Mouse (Mus musculus) MEL (cell line): ENCODE measurements around the gene Stac2. TPM values are rescaled to one million over a fixed set of nuclear protein-coding genes. Genes with fewer than 3 reads are reported as not detected.

Source experiments
- DNase-seq: peaks from one replicate; pipeline ENCODE4 v3.0.0; 2011; ENCODE audit warnings: low read depth, low spot score
- H3K27ac ChIP-seq: 2 replicates; pipeline ENCODE4 v1.5.1; 2012; ENCODE audit warnings: low read depth, mild to moderate bottlenecking, control low read depth, low read length, moderate library complexity; ENCODE audit not compliant: control insufficient read depth
- H3K27me3 ChIP-seq, 2 experiments: fragments of 150-350 bp in 1 of 2; sonication (generic) in 1 of 2; 2 replicates each; pipeline ENCODE4 v1.6.1; 2012; ENCODE audit warnings: low read length in 2 of 2, mild to moderate bottlenecking in 2 of 2, improper control_type of control experiment in 1 of 2, moderate library complexity in 1 of 2; ENCODE audit not compliant: insufficient read depth in 2 of 2, control insufficient read depth in 1 of 2
- H3K36me3 ChIP-seq, 2 experiments: 2 replicates each; pipeline ENCODE4 v1.6.1; 2012 to 2014; ENCODE audit warnings: low read length in 2 of 2, improper control_type of control experiment in 1 of 2, inconsistent platforms in 1 of 2, mild to moderate bottlenecking in 1 of 2; ENCODE audit not compliant: insufficient read depth in 2 of 2, control insufficient read depth in 1 of 2
- H3K4me1 ChIP-seq, 2 experiments: fragments of 150-350 bp in 1 of 2; sonication (generic) in 1 of 2; 2 replicates each; pipeline ENCODE4 v1.6.1; 2012; ENCODE audit warnings: low read length in 2 of 2, improper control_type of control experiment in 1 of 2, mild to moderate bottlenecking in 1 of 2; ENCODE audit not compliant: insufficient read depth in 2 of 2, control insufficient read depth in 1 of 2
- H3K4me3 ChIP-seq, 2 experiments: fragments of 150-350 bp in 1 of 2; sonication (generic) in 1 of 2; 2 replicates each; pipeline ENCODE4 v1.5.1; 2012; ENCODE audit warnings: low read depth in 2 of 2, low read length in 2 of 2, mild to moderate bottlenecking in 2 of 2, moderate library complexity in 2 of 2, control low read depth in 1 of 2, improper control_type of control experiment in 1 of 2; ENCODE audit not compliant: control insufficient read depth in 1 of 2, insufficient read depth in 1 of 2
- H3K79me2 ChIP-seq: 2 replicates; pipeline ENCODE4 v1.6.1; 2012; ENCODE audit warnings: mild to moderate bottlenecking, low read length, moderate library complexity; ENCODE audit not compliant: control insufficient read depth, poor library complexity, insufficient read depth
- H3K9ac ChIP-seq: 2 replicates; pipeline ENCODE4 v1.6.1; 2012; ENCODE audit warnings: low read depth, mild to moderate bottlenecking, control low read depth, low read length, moderate library complexity; ENCODE audit not compliant: control insufficient read depth, poor library complexity, severe bottlenecking
- H3K9me3 ChIP-seq: fragments of 150-350 bp; sonication (generic); replicated peaks from 2 replicates; pipeline ENCODE4 v1.6.1; 2012; ENCODE audit warnings: mild to moderate bottlenecking, low read length, improper control_type of control experiment, moderate library complexity; ENCODE audit not compliant: insufficient read depth
- CHD1 ChIP-seq: IDR thresholded peaks from 2 replicates; pipeline ENCODE4 v1.6.1; 2012; ENCODE audit warnings: low read depth, mild to moderate bottlenecking, inconsistent platforms, low read length, improper control_type of control experiment
- CHD2 ChIP-seq: IDR thresholded peaks from 2 replicates; pipeline ENCODE4 v1.6.1; 2011; ENCODE audit warnings: low read length, improper control_type of control experiment
- E2F4 ChIP-seq: IDR thresholded peaks from 2 replicates; pipeline ENCODE4 v1.6.1; 2011; ENCODE audit warnings: low read depth, low read length, improper control_type of control experiment, borderline replicate concordance
- ELF1 ChIP-seq: IDR thresholded peaks from 2 replicates; pipeline ENCODE4 v1.6.1; 2014; ENCODE audit warnings: low read depth, mild to moderate bottlenecking, inconsistent platforms, low read length, improper control_type of control experiment, moderate library complexity
- HCFC1 ChIP-seq: IDR thresholded peaks from 2 replicates; pipeline ENCODE4 v1.6.1; 2012; ENCODE audit warnings: low read depth, mild to moderate bottlenecking, inconsistent platforms, low read length, improper control_type of control experiment, moderate library complexity
- JUND ChIP-seq: IDR thresholded peaks from 2 replicates; pipeline ENCODE4 v1.6.1; 2011; ENCODE audit warnings: low read depth, mild to moderate bottlenecking, improper control_type of control experiment, low read length
- KAT2A ChIP-seq: conservative IDR thresholded peaks from 2 replicates; pipeline ENCODE4 v1.6.1; 2012; ENCODE audit warnings: low read depth, low read length, improper control_type of control experiment, inconsistent platforms
- MAFK ChIP-seq: IDR thresholded peaks from 2 replicates; pipeline ENCODE4 v1.6.1; 2011; ENCODE audit warnings: low read depth, mild to moderate bottlenecking, low read length, improper control_type of control experiment, borderline replicate concordance
- MEF2A ChIP-seq: IDR thresholded peaks from 2 replicates; pipeline ENCODE4 v1.6.1; 2014; ENCODE audit warnings: low read depth, mild to moderate bottlenecking, inconsistent platforms, low read length, improper control_type of control experiment; ENCODE audit not compliant: poor library complexity, insufficient replicate concordance, severe bottlenecking; ENCODE audit errors: extremely low read depth
- MXI1 ChIP-seq: IDR thresholded peaks from 2 replicates; pipeline ENCODE4 v1.6.1; 2011; ENCODE audit warnings: mild to moderate bottlenecking, low read depth, low read length, improper control_type of control experiment
- MYB ChIP-seq: IDR thresholded peaks from 2 replicates; pipeline ENCODE4 v1.6.1; 2011; ENCODE audit warnings: mild to moderate bottlenecking, low read depth, low read length, improper control_type of control experiment
- NRF1 ChIP-seq: IDR thresholded peaks from 2 replicates; pipeline ENCODE4 v1.6.1; 2014; ENCODE audit warnings: low read depth, mild to moderate bottlenecking, inconsistent platforms, low read length, improper control_type of control experiment, moderate library complexity; ENCODE audit not compliant: poor library complexity, insufficient read depth, severe bottlenecking
- POLR2A ChIP-seq, 2 experiments: IDR thresholded peaks; 2 replicates each; pipeline ENCODE4 v1.6.1; 2011 to 2012; ENCODE audit warnings: low read length in 2 of 2, mild to moderate bottlenecking in 2 of 2, control low read depth in 1 of 2, improper control_type of control experiment in 1 of 2, low read depth in 1 of 2, moderate library complexity in 1 of 2; ENCODE audit not compliant: control insufficient read depth in 1 of 2, insufficient read depth in 1 of 2, poor library complexity in 1 of 2
- POLR2AphosphoS2 ChIP-seq: IDR thresholded peaks from 2 replicates; pipeline ENCODE4 v1.6.1; 2011; ENCODE audit warnings: low read length, improper control_type of control experiment
- POLR2AphosphoS5 ChIP-seq: IDR thresholded peaks from 2 replicates; pipeline ENCODE4 v1.6.1; 2012; ENCODE audit warnings: low read depth, borderline replicate concordance, mild to moderate bottlenecking, inconsistent platforms, low read length, moderate library complexity, mixed read lengths
- RAD21 ChIP-seq: IDR thresholded peaks from 2 replicates; pipeline ENCODE4 v1.6.1; 2011; ENCODE audit warnings: mild to moderate bottlenecking, low read depth, low read length, improper control_type of control experiment
- SIN3A ChIP-seq: IDR thresholded peaks from 2 replicates; pipeline ENCODE4 v1.6.1; 2012; ENCODE audit warnings: low read length, improper control_type of control experiment, inconsistent platforms
- TBP ChIP-seq: IDR thresholded peaks from 2 replicates; pipeline ENCODE4 v1.8.0; 2011; ENCODE audit warnings: low read depth, low read length, improper control_type of control experiment
- TCF12 ChIP-seq: IDR thresholded peaks from 2 replicates; pipeline ENCODE4 v1.6.1; 2014; ENCODE audit warnings: low read depth, mild to moderate bottlenecking, inconsistent platforms, low read length, improper control_type of control experiment, moderate library complexity
- ZMIZ1 ChIP-seq: IDR thresholded peaks from 2 replicates; pipeline ENCODE4 v1.6.1; 2012; ENCODE audit warnings: low read depth, mild to moderate bottlenecking, inconsistent platforms, low read length, improper control_type of control experiment, moderate library complexity
- ZNF384 ChIP-seq: IDR thresholded peaks from 2 replicates; pipeline ENCODE4 v1.6.1; 2012; ENCODE audit warnings: low read depth, mild to moderate bottlenecking, inconsistent platforms, low read length, improper control_type of control experiment
- polyA plus RNA-seq, 2 experiments: library from polyadenylated mRNA; stranded (reverse) in 1 of 2; unstranded in 1 of 2; fragments of >175 nt in 1 of 2; fragments of >200 nt in 1 of 2; gene quantifications; 2 replicates each; pipeline versions ENCODE4 v1.2.1 to v1.2.4; 2012; ENCODE audit warnings: low replicate concordance in 2 of 2, low read depth in 1 of 2; ENCODE audit not compliant: insufficient read length in 2 of 2, insufficient read depth in 1 of 2, missing spikeins in 1 of 2
- total RNA-seq: library from RNA; depleted of rRNA; stranded (reverse); fragments of 300-350 nt; gene quantifications from 2 replicates; pipeline ENCODE4 v1.2.3, GENCODE M21; 2012

The Stac2 gene
- total and polyA plus RNA-seq, 3 experiments = 0.04 TPM; not detected in 2

DNA sequence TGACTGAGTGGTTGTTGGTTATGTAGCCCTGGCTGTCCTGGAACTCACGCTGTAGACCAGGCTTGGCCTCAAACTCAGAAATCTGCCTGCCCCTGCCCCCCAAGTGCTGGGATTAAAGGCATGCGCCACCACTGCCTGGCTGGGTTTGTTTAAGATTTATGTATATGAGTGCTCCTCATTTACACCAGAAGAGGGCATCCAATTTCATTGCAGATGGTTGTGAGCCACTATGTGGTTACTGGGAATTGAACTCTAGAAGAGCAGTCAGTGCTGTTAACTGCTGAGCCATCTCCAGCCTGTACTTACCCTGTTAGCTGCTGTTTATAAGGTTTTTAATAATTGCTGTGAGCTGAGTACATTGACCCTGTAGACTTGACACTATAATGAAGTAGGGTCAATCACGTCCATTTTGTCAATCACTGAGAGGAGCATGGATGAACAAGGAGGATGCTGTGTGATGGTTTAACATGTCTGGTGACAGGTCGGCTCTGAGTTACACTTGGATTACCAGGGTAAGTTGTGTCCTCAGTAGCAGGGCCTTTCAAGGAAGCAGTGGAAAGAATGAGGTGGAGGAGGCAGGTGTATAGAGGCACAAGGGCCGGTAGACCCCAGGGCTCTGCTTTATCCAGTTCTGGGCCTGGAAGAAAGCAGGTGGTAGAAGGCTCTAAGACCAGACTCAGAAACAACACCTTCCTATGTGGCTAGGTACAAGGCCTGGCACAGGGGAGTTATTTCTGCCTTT, 22.4 kb downstream of the Stac2 start (continued):
- peak; percentile 95 for TF ChIP-seq ZMIZ1
- no peak for TF ChIP-seq ZNF384
- TF ChIP-seq E2F4 = no peak
- no peak; the same call in 1 of the 2 replicates for TF ChIP-seq MAFK
- TF ChIP-seq TCF12 = no peak
- TF ChIP-seq MXI1 = no peak
- no peak for TF ChIP-seq CHD1
- TF ChIP-seq MYB = peak; percentile 49; the same call in 1 of the 2 replicates
- TF ChIP-seq NRF1 = no peak
- no peak for TF ChIP-seq MEF2A
- peak; percentile 20 to 80; a peak in 1 of 4 replicates for TF ChIP-seq POLR2A (IDR thresholded peaks at IDR 0.05; ENCODE audit: control insufficient read depth in 1 of 2, insufficient read depth in 1 of 2, low read depth in 1 of 2, low read length in 2 of 2, poor library complexity in 1 of 2)
- TF ChIP-seq, all 39 proteins: peak for 7

DNA sequence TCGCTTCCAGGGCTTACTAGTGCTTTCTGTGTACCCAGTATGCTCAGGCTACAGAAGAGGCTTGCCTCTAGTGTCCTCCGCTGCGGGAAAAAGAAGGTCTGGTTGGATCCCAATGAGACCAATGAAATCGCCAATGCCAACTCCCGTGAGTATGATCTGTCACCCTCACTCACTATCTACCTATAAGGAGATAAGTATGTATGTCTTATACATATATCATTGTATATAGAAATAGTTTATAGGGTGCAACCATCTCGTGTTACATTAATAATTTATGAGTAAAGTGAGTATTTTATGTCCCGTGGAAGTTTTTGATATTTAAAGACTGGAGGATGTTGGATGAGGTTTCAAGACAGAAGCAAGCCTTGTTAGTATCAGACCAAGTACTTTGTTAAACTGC, 25.5 kb downstream of the Stac2 start:
- peak overlapping the region; percentile 90 for H3K27ac ChIP-seq
- no peaks in the 10 kb centered on the region for H3K9me3 ChIP-seq
- DNase-seq = peak; percentile 52
- H3K79me2 ChIP-seq = peaks cover 24% of the 10 kb centered on the region
- H3K9ac ChIP-seq = peak overlapping the region; percentile 96
- peaks cover 6 to 22% of the 10 kb centered on the region in 2 experiments; a peak in 3 of 4 replicates for H3K4me1 ChIP-seq
- H3K27me3 ChIP-seq = no peaks in the 10 kb centered on the region
- H3K36me3 ChIP-seq = peaks cover 12 to 20% of the 10 kb centered on the region in 2 experiments
- peak overlapping the region; percentile 81 to 93 for H3K4me3 ChIP-seq
- no peak for TF ChIP-seq TCF12
- 0 out of 2 replicates have a peak, but pooled peaks have one; percentile 41 for TF ChIP-seq SIN3A
- TF ChIP-seq MEF2A = no peak
- no peak for TF ChIP-seq HCFC1
- no peak for TF ChIP-seq KAT2A
- peak; percentile 87; the same call in 1 of the 2 replicates for TF ChIP-seq CHD1
- TF ChIP-seq CHD2 = no peak
- peak; percentile 68 for TF ChIP-seq POLR2AphosphoS2
- TF ChIP-seq, all 39 proteins: peak for 3

DNA sequence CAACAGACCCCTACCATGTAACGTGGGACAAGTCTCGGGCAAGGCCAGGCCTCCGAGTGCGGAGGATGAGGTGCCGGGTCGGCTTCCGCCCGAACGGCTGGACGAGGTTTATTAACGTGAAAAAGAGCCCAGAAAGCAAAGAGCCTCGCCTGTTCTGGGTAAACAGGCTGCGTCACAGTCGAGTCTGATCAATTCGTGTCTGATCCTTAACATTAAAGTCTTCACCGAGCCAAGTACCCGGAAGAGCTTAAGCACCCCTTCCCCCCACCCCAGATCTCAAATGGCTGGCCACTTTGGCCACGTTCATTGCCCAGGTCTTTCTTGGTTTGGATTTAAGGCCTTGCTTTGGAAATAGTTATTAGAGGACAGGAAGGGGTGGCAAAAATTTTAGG, 26.0 kb downstream of the Stac2 start:
- H3K4me1 ChIP-seq = peaks cover 6 to 22% of the 10 kb centered on the region in 2 experiments; a peak in 3 of 4 replicates

More for the DNA sequence above, 26.0 kb downstream of the Stac2 start:
- Histone ChIP-seq H3K9me3 (no peaks in the 10 kb centered on the region), H3K9ac (peak overlapping the region; percentile 96), H3K4me3 (peak overlapping the region; percentile 81 to 93), H3K27me3 (no peaks in the 10 kb centered on the region), H3K79me2 (peaks cover 25% of the 10 kb centered on the region)
- peak; percentile 67 for DNase-seq
- TF ChIP-seq HCFC1 (no peak), TBP (0 out of 2 replicates have a peak, but pooled peaks have one; percentile 32), MXI1 (no peak), ELF1 (peak; percentile 52), POLR2AphosphoS2 (peak; percentile 51; the same call in 1 of the 2 replicates), POLR2A (IDR thresholded peaks at IDR 0.05; ENCODE audit: control insufficient read depth in 1 of 2, insufficient read depth in 1 of 2, low read depth in 1 of 2, low read length in 2 of 2, poor library complexity in 1 of 2) (peak in 1 of 2 experiments; percentile 2; a peak in 2 of 4 replicates), POLR2AphosphoS5 (no peak), JUND (no peak), RAD21 (no peak)
- TF ChIP-seq, all 39 proteins: peak for 4
- Histone ChIP-seq H3K27ac (peak overlapping the region; percentile 90), H3K36me3 (peaks cover 12 to 20% of the 10 kb centered on the region in 2 experiments)
